Mouse (Mus musculus): ENCODE results near the gene Trem3. TPM values are rescaled to one million over a fixed set of nuclear protein-coding genes. Genes with fewer than 3 reads are reported as not detected.

Gene Trem3
- polyA plus RNA-seq, 1 experiment from 2014 or later = not detected

- Histone ChIP-seq H3K4me2 (no peak overlapping the region), H3K36me3 (no peaks in the 10 kb centered on the region), H3K27ac (no peak overlapping the region), H3K27me3 (peaks cover 3% of the 10 kb centered on the region; the same call in 1 of the 2 replicates), H3K4me1 (replicated peaks) (no peaks in the 10 kb centered on the region), H3K9me3 (no peaks in the 10 kb centered on the region), H3K4me3 (replicated peaks) (no peak overlapping the region), H3K9ac (replicated peaks) (no peak overlapping the region)
- no peak for ATAC-seq (ENCODE audit: insufficient number of reproducible peaks, insufficient read depth, low FRiP score, low TSS enrichment, low read depth)
These were observed 1.5 kb downstream of the Trem3 start for GRCm38 (mm10) chr17:48249039-48249438.

GRCm38 (mm10) chr17:48249501-48249900 is 1.9 kb downstream of the Trem3 start:
- H3K27ac ChIP-seq = no peak overlapping the region
- H3K36me3 ChIP-seq = no peaks in the 10 kb centered on the region
- no peak overlapping the region for H3K4me2 ChIP-seq
- peaks cover 4% of the 10 kb centered on the region; the same call in 1 of the 2 replicates for H3K27me3 ChIP-seq
- H3K9ac ChIP-seq (replicated peaks) = no peak overlapping the region
- no peaks in the 10 kb centered on the region for H3K9me3 ChIP-seq
- H3K4me3 ChIP-seq (replicated peaks) = no peak overlapping the region
- H3K4me1 ChIP-seq (replicated peaks) = no peaks in the 10 kb centered on the region
- 80% methylated on average over 11 of the region's 11 CpGs for WGBS
- ATAC-seq (ENCODE audit: insufficient number of reproducible peaks, insufficient read depth, low FRiP score, low TSS enrichment, low read depth) = no peak

GRCm38 (mm10) chr17:48250631-48251030 is 3.1 kb downstream of the Trem3 start:
- H3K4me3 ChIP-seq (replicated peaks) = no peak overlapping the region
- no peaks in the 10 kb centered on the region for H3K9me3 ChIP-seq
- ATAC-seq (ENCODE audit: insufficient number of reproducible peaks, insufficient read depth, low FRiP score, low TSS enrichment, low read depth) = no peak
- peaks cover 4% of the 10 kb centered on the region; the same call in 1 of the 2 replicates for H3K27me3 ChIP-seq
- no peak overlapping the region for H3K27ac ChIP-seq
- H3K9ac ChIP-seq (replicated peaks) = no peak overlapping the region
- H3K4me2 ChIP-seq = no peak overlapping the region
- H3K4me1 ChIP-seq (replicated peaks) = no peaks in the 10 kb centered on the region
- H3K36me3 ChIP-seq = no peaks in the 10 kb centered on the region
- WGBS = 85% methylated on average over 7 of the region's 7 CpGs

GRCm38 (mm10) chr17:48256575-48256974 is 9.0 kb downstream of the Trem3 start:
- Histone ChIP-seq H3K27ac (no peak overlapping the region), H3K4me2 (no peak overlapping the region), H3K9me3 (peaks cover 14% of the 10 kb centered on the region), H3K4me1 (replicated peaks) (no peaks in the 10 kb centered on the region), H3K27me3 (peaks cover 4% of the 10 kb centered on the region; the same call in 1 of the 2 replicates), H3K36me3 (no peaks in the 10 kb centered on the region), H3K9ac (replicated peaks) (no peak overlapping the region), H3K4me3 (replicated peaks) (no peak overlapping the region)
- ATAC-seq (ENCODE audit: insufficient number of reproducible peaks, insufficient read depth, low FRiP score, low TSS enrichment, low read depth) = no peak

GRCm38 (mm10) chr17:48261868-48262267 is 14.3 kb downstream of the Trem3 start:
- H3K27me3 ChIP-seq = no peaks in the 10 kb centered on the region
- 81% methylated on average over 2 of the region's 2 CpGs for WGBS
- peaks cover 14% of the 10 kb centered on the region for H3K9me3 ChIP-seq
- no peak for ATAC-seq (ENCODE audit: insufficient number of reproducible peaks, insufficient read depth, low FRiP score, low TSS enrichment, low read depth)
- H3K4me2 ChIP-seq = no peak overlapping the region
- no peak overlapping the region for H3K4me3 ChIP-seq (replicated peaks)
- no peaks in the 10 kb centered on the region for H3K36me3 ChIP-seq
- H3K27ac ChIP-seq = no peak overlapping the region
- H3K9ac ChIP-seq (replicated peaks) = no peak overlapping the region
- H3K4me1 ChIP-seq (replicated peaks) = no peaks in the 10 kb centered on the region; the same call in 1 of the 2 replicates

GRCm38 (mm10) chr17:48263741-48264362 is 16.3 kb downstream of the Trem3 start, which contains the start of gene Treml4:
Gene Treml4, plus strand, starts transcription at chr17:48264295.
- Histone ChIP-seq H3K9me3 (peaks cover 10% of the 10 kb centered on the region), H3K9ac (replicated peaks) (no peak within 1 kb of the TSS), H3K36me3 (no peaks in the 10 kb centered on the region), H3K4me1 (replicated peaks) (no peaks in the 10 kb centered on the region; the same call in 1 of the 2 replicates), H3K4me3 (replicated peaks) (no peak within 1 kb of the TSS), H3K27me3 (no peaks in the 10 kb centered on the region), H3K4me2 (no peak within 1 kb of the TSS), H3K27ac (no peak within 1 kb of the TSS)
- ATAC-seq (ENCODE audit: insufficient number of reproducible peaks, insufficient read depth, low FRiP score, low TSS enrichment, low read depth) = no peak
- 86% methylated on average over 3 of the region's 3 CpGs for WGBS

GRCm38 (mm10) chr17:48264662-48265061 is 17.1 kb downstream of the Trem3 start:
- WGBS = 93% methylated on average over 7 of the region's 7 CpGs
- H3K9ac ChIP-seq (replicated peaks) = no peak overlapping the region
- H3K27ac ChIP-seq = no peak overlapping the region
- no peak overlapping the region for H3K4me2 ChIP-seq
- H3K9me3 ChIP-seq = peaks cover 2% of the 10 kb centered on the region; the same call in 1 of the 2 replicates
- no peaks in the 10 kb centered on the region for H3K27me3 ChIP-seq
- no peaks in the 10 kb centered on the region; the same call in 1 of the 2 replicates for H3K4me1 ChIP-seq (replicated peaks)
- no peak overlapping the region for H3K4me3 ChIP-seq (replicated peaks)
- no peak for ATAC-seq (ENCODE audit: insufficient number of reproducible peaks, insufficient read depth, low FRiP score, low TSS enrichment, low read depth)
- H3K36me3 ChIP-seq = no peaks in the 10 kb centered on the region

- Histone ChIP-seq H3K4me2 (no peak overlapping the region), H3K36me3 (no peaks in the 10 kb centered on the region), H3K27ac (0 out of 2 replicates have a peak overlapping the region, but pooled peaks have one; percentile 12), H3K4me1 (replicated peaks) (no peaks in the 10 kb centered on the region; the same call in 1 of the 2 replicates), H3K27me3 (no peaks in the 10 kb centered on the region), H3K9me3 (no peaks in the 10 kb centered on the region; the same call in 1 of the 2 replicates), H3K4me3 (replicated peaks) (no peak overlapping the region), H3K9ac (replicated peaks) (no peak overlapping the region)
- ATAC-seq (ENCODE audit: insufficient number of reproducible peaks, insufficient read depth, low FRiP score, low TSS enrichment, low read depth) = no peak
- 7% methylated on average over 2 of the region's 2 CpGs for WGBS
These were observed 18.6 kb downstream of the Trem3 start for GRCm38 (mm10) chr17:48266138-48266537.

GRCm38 (mm10) chr17:48266610-48267304 is 19.2 kb downstream of the Trem3 start:
- H3K4me2 ChIP-seq = no peak overlapping the region
- no peak overlapping the region for H3K4me3 ChIP-seq (replicated peaks)
- no peak for ATAC-seq (ENCODE audit: insufficient number of reproducible peaks, insufficient read depth, low FRiP score, low TSS enrichment, low read depth)
- H3K36me3 ChIP-seq = no peaks in the 10 kb centered on the region
- H3K9me3 ChIP-seq = no peaks in the 10 kb centered on the region
- H3K9ac ChIP-seq (replicated peaks) = no peak overlapping the region
- 0 out of 2 replicates have a peak overlapping the region, but pooled peaks have one; percentile 12 for H3K27ac ChIP-seq
- H3K4me1 ChIP-seq (replicated peaks) = no peaks in the 10 kb centered on the region; the same call in 1 of the 2 replicates
- no peaks in the 10 kb centered on the region for H3K27me3 ChIP-seq
- WGBS = 24% methylated on average over 2 of the region's 2 CpGs

- H3K27me3 ChIP-seq = no peaks in the 10 kb centered on the region
These were observed 20.0 kb downstream of the Trem3 start for GRCm38 (mm10) chr17:48267591-48267990.

GRCm38 (mm10) chr17:48268276-48268675 is 20.7 kb downstream of the Trem3 start:
- ATAC-seq (ENCODE audit: insufficient number of reproducible peaks, insufficient read depth, low FRiP score, low TSS enrichment, low read depth) = no peak
- Histone ChIP-seq H3K27me3 (no peaks in the 10 kb centered on the region), H3K36me3 (no peaks in the 10 kb centered on the region), H3K4me3 (replicated peaks) (no peak overlapping the region), H3K4me1 (replicated peaks) (no peaks in the 10 kb centered on the region; the same call in 1 of the 2 replicates), H3K9me3 (no peaks in the 10 kb centered on the region), H3K4me2 (no peak overlapping the region), H3K9ac (replicated peaks) (no peak overlapping the region), H3K27ac (no peak overlapping the region)

More at GRCm38 (mm10) chr17:48267591-48267990, 20.0 kb downstream of the Trem3 start:
- no peaks in the 10 kb centered on the region for H3K9me3 ChIP-seq
- no peak overlapping the region for H3K4me3 ChIP-seq (replicated peaks)
- no peak overlapping the region for H3K9ac ChIP-seq (replicated peaks)
- 48% methylated on average over 1 of the region's 1 CpGs for WGBS
- no peaks in the 10 kb centered on the region for H3K36me3 ChIP-seq
- H3K27ac ChIP-seq = no peak overlapping the region
- H3K4me2 ChIP-seq = no peak overlapping the region
- no peak for ATAC-seq (ENCODE audit: insufficient number of reproducible peaks, insufficient read depth, low FRiP score, low TSS enrichment, low read depth)
- H3K4me1 ChIP-seq (replicated peaks) = no peaks in the 10 kb centered on the region; the same call in 1 of the 2 replicates
